Mouse (Mus musculus) C2C12 (cell line): Measurements from ENCODE around the gene Pf4. TPM values are rescaled to one million over a fixed set of nuclear protein-coding genes. Genes with fewer than 3 reads are reported as not detected.
A peak's percentile ranks its signal among the peaks of the same experiment; 100 is the strongest.

Source experiments
- H3K27me3 ChIP-seq: one replicate; pipeline ENCODE4 v1.6.1; 2011; ENCODE audit not compliant: control insufficient read depth, insufficient read depth, insufficient read length
- H3K36me3 ChIP-seq: one replicate; pipeline ENCODE4 v1.6.1; 2011; ENCODE audit not compliant: control insufficient read depth, insufficient read depth
- H3K4me3 ChIP-seq: one replicate; pipeline ENCODE4 v1.5.1; 2011; ENCODE audit warnings: mild to moderate bottlenecking, control low read depth; ENCODE audit not compliant: poor library complexity, insufficient read depth, severe bottlenecking
- H3K79me2 ChIP-seq: one replicate; pipeline ENCODE4 v1.6.1; 2011; ENCODE audit not compliant: control insufficient read depth, insufficient read depth
- H3K79me3 ChIP-seq: one replicate; pipeline ENCODE4 v1.6.1; 2011; ENCODE audit warnings: low read depth, control low read depth
- H3ac ChIP-seq: one replicate; pipeline ENCODE3; 2011; ENCODE audit warnings: low read depth; ENCODE audit not compliant: control insufficient read depth, insufficient read length
- CEBPB ChIP-seq: IDR thresholded peaks from one replicate; pipeline ENCODE4 v1.6.1; 2011; ENCODE audit warnings: low read depth, mild to moderate bottlenecking, control low read depth, moderate library complexity
- CTCF ChIP-seq: IDR thresholded peaks from one replicate; pipeline ENCODE4 v1.5.1; 2011; ENCODE audit not compliant: control insufficient read depth, insufficient read depth, insufficient read length
- FOSL1 ChIP-seq: IDR thresholded peaks from one replicate; pipeline ENCODE4 v1.8.0; 2011; ENCODE audit warnings: mild to moderate bottlenecking, low read length; ENCODE audit not compliant: poor library complexity, insufficient read depth, severe bottlenecking
- MAX ChIP-seq: IDR thresholded peaks from one replicate; pipeline ENCODE4 v1.6.1; 2011; ENCODE audit warnings: mild to moderate bottlenecking, control low read depth
- MYOD1 ChIP-seq: IDR thresholded peaks from one replicate; pipeline ENCODE4 v1.6.1; 2011; ENCODE audit warnings: low read depth; ENCODE audit not compliant: control insufficient read depth, insufficient read length
- MYOG ChIP-seq: IDR thresholded peaks from one replicate; pipeline ENCODE4 v1.6.1; 2011; ENCODE audit not compliant: control insufficient read depth, insufficient read length; ENCODE audit errors: extremely low read depth
- USF1 ChIP-seq: IDR thresholded peaks from one replicate; pipeline ENCODE4 v1.6.1; 2011; ENCODE audit warnings: low read depth, mild to moderate bottlenecking, control low read depth, moderate library complexity
- polyA plus RNA-seq: library from polyadenylated mRNA; unstranded; fragments of >200 nt; fragmentation: generic; extraction: Trizol; gene quantifications from one replicate; pipeline ENCODE4 v1.2.1, GENCODE M21; 2012; ENCODE audit warnings: missing spikeins

Pf4 gene
- polyA plus RNA-seq, 1 experiment: not detected

DNA sequence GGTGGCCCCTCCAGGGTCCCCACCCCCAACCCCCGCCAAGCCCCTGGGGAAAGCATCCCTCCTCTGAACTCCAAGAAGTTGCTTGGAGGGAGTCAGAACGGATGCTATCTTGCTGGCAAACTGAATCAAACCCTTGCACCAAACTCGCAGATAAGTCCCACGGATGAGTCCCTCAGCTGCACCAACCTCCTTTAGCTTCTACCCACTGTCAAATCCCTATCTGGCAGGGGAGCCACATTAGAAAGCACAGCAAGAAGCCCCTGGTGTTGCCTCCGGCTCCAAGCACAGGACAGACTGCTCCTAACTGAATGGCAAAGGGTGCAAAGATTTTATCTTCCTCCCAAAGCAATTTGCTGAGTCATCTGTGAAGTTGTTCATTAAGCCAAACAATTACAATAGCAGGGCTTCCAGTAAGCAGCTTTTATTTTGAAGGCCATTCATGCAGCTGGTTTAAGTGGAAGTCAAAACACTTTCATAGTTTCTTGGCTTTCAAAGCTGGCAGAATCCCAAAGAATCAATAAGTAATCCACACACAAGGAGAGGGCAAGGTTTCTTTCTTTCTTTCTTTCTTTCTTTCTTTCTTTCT, 14.1 kb upstream of the Pf4 start:
- Histone ChIP-seq H3K36me3 (no peaks in the 10 kb centered on the region), H3K79me3 (no peaks in the 10 kb centered on the region), H3K4me3 (no peak overlapping the region), H3K27me3 (no peaks in the 10 kb centered on the region), H3ac (no peak overlapping the region), H3K79me2 (no peaks in the 10 kb centered on the region)
- TF ChIP-seq USF1 (no peak), CEBPB (no peak), MAX (no peak), MYOD1 (no peak), CTCF (no peak), FOSL1 (no peak), MYOG (no peak)

DNA sequence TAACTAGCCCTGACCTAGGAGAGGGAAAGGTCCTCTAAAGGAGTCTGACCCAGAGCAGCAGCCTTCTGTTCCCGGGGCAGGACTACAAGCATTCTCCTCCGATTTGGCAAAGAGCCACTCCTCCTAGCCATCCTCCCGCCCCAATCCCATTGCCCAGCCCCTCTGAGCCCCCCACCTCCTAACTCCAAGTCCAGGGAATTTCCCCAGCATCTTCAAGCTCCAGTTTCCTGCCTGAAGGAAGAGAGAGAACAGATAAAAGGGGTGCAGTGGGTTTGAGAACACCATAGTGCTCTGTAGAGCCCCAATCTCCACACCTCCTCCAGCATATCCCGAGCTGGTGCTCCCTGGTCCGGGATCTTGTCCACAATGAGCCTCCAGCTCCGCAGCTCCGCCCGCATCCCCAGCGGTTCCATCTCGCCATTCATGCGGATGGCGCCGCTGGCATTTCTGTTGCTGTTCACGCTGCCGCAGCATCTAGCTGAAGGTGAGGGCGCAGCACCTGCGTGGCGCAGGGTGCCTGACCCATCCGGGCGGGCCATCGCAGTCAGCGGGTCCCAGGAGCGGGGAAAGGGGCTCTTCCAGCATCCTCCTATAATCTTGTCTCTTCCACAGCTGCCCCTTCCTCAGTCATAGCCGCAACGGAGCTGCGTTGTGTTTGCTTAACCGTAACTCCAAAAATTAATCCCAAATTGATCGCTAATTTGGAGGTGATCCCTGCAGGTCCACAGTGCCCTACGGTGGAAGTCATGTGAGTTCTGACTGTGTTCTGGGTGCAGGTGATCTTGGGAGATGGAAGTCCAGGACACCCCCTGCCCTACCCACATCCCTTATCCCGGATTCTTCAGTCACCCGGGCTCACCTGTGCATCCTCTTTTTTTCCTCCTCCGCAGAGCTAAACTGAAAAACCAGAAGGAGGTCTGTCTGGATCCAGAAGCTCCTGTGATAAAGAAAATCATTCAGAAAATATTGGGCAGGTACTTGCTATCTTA, 12.9 kb upstream of the Pf4 start, which contains the start of gene Cxcl5:
Gene Cxcl5 (plus strand): TSS at position 284 of the 989 bp plus-strand sequence.
- no peak within 1 kb of the TSS for H3ac ChIP-seq
- H3K27me3 ChIP-seq: no peaks in the 10 kb centered on the region
- no peak for TF ChIP-seq CEBPB
- no peak for TF ChIP-seq MYOG
- no peak for TF ChIP-seq USF1
- TF ChIP-seq CTCF: no peak
- no peak for TF ChIP-seq MAX
- no peak for TF ChIP-seq FOSL1
- TF ChIP-seq MYOD1: no peak
- H3K79me3 ChIP-seq: no peaks in the 10 kb centered on the region
- H3K4me3 ChIP-seq: peak within 1 kb of the TSS; percentile 27
- H3K79me2 ChIP-seq: no peaks in the 10 kb centered on the region
- no peaks in the 10 kb centered on the region for H3K36me3 ChIP-seq

DNA sequence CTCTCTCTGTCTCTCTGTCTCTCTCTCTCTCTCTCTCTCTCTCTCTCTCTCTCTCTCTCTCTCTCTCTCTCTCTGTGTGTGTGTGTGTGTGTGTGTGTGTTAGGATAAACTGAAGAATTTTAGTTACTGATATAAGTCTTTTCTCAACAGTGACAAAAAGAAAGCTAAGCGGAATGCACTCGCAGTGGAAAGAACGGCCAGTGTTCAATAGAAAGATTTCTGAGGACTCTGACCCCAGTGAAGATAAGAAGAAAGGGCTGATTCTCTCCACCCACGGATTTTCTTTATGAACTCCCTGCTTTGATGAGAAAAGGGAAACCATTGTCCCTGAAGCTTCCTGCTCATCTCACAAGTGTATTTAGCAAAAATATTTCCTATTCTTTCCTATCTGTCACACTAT, 11.9 kb upstream of the Pf4 start:
- Histone ChIP-seq H3K36me3 (no peaks in the 10 kb centered on the region), H3K27me3 (no peaks in the 10 kb centered on the region), H3K79me2 (no peaks in the 10 kb centered on the region), H3K4me3 (no peak overlapping the region), H3K79me3 (no peaks in the 10 kb centered on the region), H3ac (no peak overlapping the region)
- TF ChIP-seq USF1: no peak

DNA sequence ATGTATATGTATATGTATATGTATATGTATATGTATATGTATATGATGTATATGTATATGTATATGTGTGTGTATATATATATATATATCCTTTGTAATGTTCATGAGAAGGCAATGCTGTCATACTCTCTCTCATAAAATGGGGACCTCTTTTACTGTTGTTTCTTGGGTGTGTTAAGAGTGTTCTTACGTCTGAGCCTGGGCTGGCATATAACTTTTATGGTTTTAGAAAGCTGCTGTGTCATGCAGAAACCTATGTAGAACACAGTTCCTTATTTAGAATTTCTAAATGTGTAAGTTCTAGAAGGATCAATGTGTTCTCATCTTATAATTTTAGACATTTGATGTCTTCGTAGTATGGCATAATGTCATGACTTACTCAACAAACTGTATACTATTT, 11.4 kb upstream of the Pf4 start:
- H3K79me3 ChIP-seq: no peaks in the 10 kb centered on the region
- H3K79me2 ChIP-seq: no peaks in the 10 kb centered on the region
- no peaks in the 10 kb centered on the region for H3K36me3 ChIP-seq
- TF ChIP-seq CEBPB (no peak), MAX (no peak), CTCF (no peak), USF1 (no peak), MYOG (no peak), MYOD1 (no peak), FOSL1 (no peak)
- H3K4me3 ChIP-seq: no peak overlapping the region
- no peak overlapping the region for H3ac ChIP-seq
- no peaks in the 10 kb centered on the region for H3K27me3 ChIP-seq

DNA sequence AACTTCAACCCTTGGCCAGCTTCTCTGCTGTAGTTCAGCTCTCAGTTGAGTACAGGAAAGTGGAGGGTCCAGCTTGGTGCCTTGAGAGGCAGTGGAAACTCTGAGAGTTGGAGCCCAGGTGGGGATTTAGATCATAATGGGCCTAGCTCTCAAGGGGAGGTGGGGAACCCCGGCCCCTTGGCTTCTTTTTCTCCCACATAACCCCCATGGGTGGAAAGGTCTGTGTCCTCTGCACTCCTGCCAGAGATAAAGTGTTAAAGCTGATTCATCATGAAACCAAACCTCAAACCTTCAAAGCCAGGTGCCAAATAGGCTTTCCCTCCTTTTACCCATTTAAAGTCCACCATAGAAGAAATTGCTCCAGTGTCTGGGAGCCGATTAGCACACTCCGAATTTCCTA, 10.4 kb upstream of the Pf4 start:
- Histone ChIP-seq H3K36me3 (no peaks in the 10 kb centered on the region), H3K79me2 (no peaks in the 10 kb centered on the region), H3ac (no peak overlapping the region), H3K79me3 (no peaks in the 10 kb centered on the region), H3K27me3 (no peaks in the 10 kb centered on the region), H3K4me3 (no peak overlapping the region)
- no peak for TF ChIP-seq MYOG
- TF ChIP-seq CEBPB: no peak
- TF ChIP-seq MAX: no peak
